Mouse (Mus musculus): ENCODE data around the gene Slc25a30. TPM values are rescaled to one million over a fixed set of nuclear protein-coding genes. Genes with fewer than 3 reads are reported as not detected.
A peak's percentile ranks its signal among the peaks of the same experiment; 100 is the strongest.

Gene Slc25a30
- total and polyA plus RNA-seq, 3 experiments: 9.6 to 18.2 (median 17.0) TPM

- Histone ChIP-seq H3K4me1 (ENCODE audit: control insufficient read depth in 1 of 2, insufficient read depth in 2 of 2) (peaks cover 0 to 5% of the 10 kb centered on the region in 2 experiments; a peak in 1 of 4 replicates), H3K27me3 (replicated peaks) (no peaks in the 10 kb centered on the region), H3K9ac (ENCODE audit: insufficient read depth, low read depth) (no peak overlapping the region), H3K27ac (ENCODE audit: insufficient read depth, low read depth) (no peak overlapping the region), H3K9me3 (replicated peaks; ENCODE audit: low read length) (no peaks in the 10 kb centered on the region), H3K4me3 (replicated peaks in 1 of 3; ENCODE audit: low read depth in 2 of 3, low read length in 2 of 3, poor library complexity in 1 of 3) (no peak overlapping the region), H3K36me3 (replicated peaks in 1 of 2; ENCODE audit: control insufficient read depth in 1 of 2, insufficient read depth in 1 of 2, low read length in 1 of 2) (peaks cover 70 to 94% of the 10 kb centered on the region in 2 experiments), H3K4me2 (ENCODE audit: insufficient read depth, low read depth, poor library complexity, severe bottlenecking) (no peak overlapping the region), H3K79me2 (replicated peaks; ENCODE audit: control insufficient read depth, extremely low read depth, insufficient read depth, poor library complexity, severe bottlenecking) (no peaks in the 10 kb centered on the region)
- dilution Hi-C loops (cut with MboI; ENCODE audit: extremely low pct_ligation_motif_present, extremely low pct_unique_long_range_greater_than_20kb, low sequenced_read_pairs): no loop called here
- TF ChIP-seq SMC3 (IDR thresholded peaks at IDR 0.05; ENCODE audit: low read depth, low read length) (0 out of 2 replicates have a peak, but pooled peaks have one; percentile 9), TCF12 (IDR thresholded peaks at IDR 0.05; ENCODE audit: low read depth, low read length) (no peak), CTCF (conservative IDR thresholded peaks at IDR 0.05 in 1 of 2, IDR thresholded peaks at IDR 0.05 in 1 of 2; ENCODE audit: low read depth in 2 of 2, low read length in 2 of 2) (peak in 1 of 2 experiments; percentile 38; a peak in 2 of 4 replicates)
- no peak for DNase-seq (ENCODE audit: extremely low read depth)
- in situ Hi-C loops (cut with MboI; ENCODE audit: low pct_ligation_motif_present, low pct_unique_long_range_greater_than_20kb, low sequenced_read_pairs): loop anchor here (25.0 kb wide), 1 partner anchor 651 kb away; no protein-coding TSS in a partner anchor
Measured at GRCm38 (mm10) chr14:75713661-75714060, 73.2 kb downstream of the Slc25a30 start.

- Histone ChIP-seq H3K4me2 (ENCODE audit: insufficient read depth, low read depth, poor library complexity, severe bottlenecking) (no peak overlapping the region), H3K4me3 (replicated peaks in 1 of 3; ENCODE audit: low read depth in 2 of 3, low read length in 2 of 3, poor library complexity in 1 of 3) (no peak overlapping the region), H3K27me3 (replicated peaks) (no peaks in the 10 kb centered on the region), H3K27ac (ENCODE audit: insufficient read depth, low read depth) (no peak overlapping the region), H3K79me2 (replicated peaks; ENCODE audit: control insufficient read depth, extremely low read depth, insufficient read depth, poor library complexity, severe bottlenecking) (no peaks in the 10 kb centered on the region), H3K9ac (ENCODE audit: insufficient read depth, low read depth) (no peak overlapping the region), H3K36me3 (replicated peaks in 1 of 2; ENCODE audit: control insufficient read depth in 1 of 2, insufficient read depth in 1 of 2, low read length in 1 of 2) (peaks cover 67 to 93% of the 10 kb centered on the region in 2 experiments), H3K4me1 (ENCODE audit: control insufficient read depth in 1 of 2, insufficient read depth in 2 of 2) (peaks cover 0 to 5% of the 10 kb centered on the region in 2 experiments; a peak in 1 of 4 replicates), H3K9me3 (replicated peaks; ENCODE audit: low read length) (no peaks in the 10 kb centered on the region)
- no peak for DNase-seq (ENCODE audit: extremely low read depth)
- TF ChIP-seq NRF1 (IDR thresholded peaks at IDR 0.05; ENCODE audit: low read depth, low read length) (no peak), KAT2A (IDR thresholded peaks at IDR 0.05; ENCODE audit: insufficient replicate concordance, low read length) (no peak), SIN3A (IDR thresholded peaks at IDR 0.05; ENCODE audit: low read length) (no peak), ZNF384 (IDR thresholded peaks at IDR 0.05; ENCODE audit: low read depth, low read length) (no peak), EP300 (IDR thresholded peaks at IDR 0.05; ENCODE audit: low read length) (no peak), MAFK (IDR thresholded peaks at IDR 0.05; ENCODE audit: insufficient replicate concordance, low read length) (no peak), USF2 (conservative IDR thresholded peaks at IDR 0.05; ENCODE audit: low read depth, low read length) (no peak), IRF4 (IDR thresholded peaks at IDR 0.05; ENCODE audit: low read depth, low read length) (no peak), ZKSCAN1 (IDR thresholded peaks at IDR 0.05; ENCODE audit: borderline replicate concordance, low read depth, low read length) (no peak), POLR2AphosphoS2 (IDR thresholded peaks at IDR 0.05; ENCODE audit: low read depth, low read length) (no peak), TCF12 (IDR thresholded peaks at IDR 0.05; ENCODE audit: low read depth, low read length) (no peak), SMC3 (IDR thresholded peaks at IDR 0.05; ENCODE audit: low read depth, low read length) (no peak)
- dilution Hi-C loops (cut with MboI; ENCODE audit: extremely low pct_ligation_motif_present, extremely low pct_unique_long_range_greater_than_20kb, low sequenced_read_pairs): no loop called here
- in situ Hi-C loops (cut with MboI; ENCODE audit: low pct_ligation_motif_present, low pct_unique_long_range_greater_than_20kb, low sequenced_read_pairs): loop anchor here (25.0 kb wide), 1 partner anchor 650 kb away; no protein-coding TSS in a partner anchor
Measured at GRCm38 (mm10) chr14:75712687-75713086, 74.2 kb downstream of the Slc25a30 start.

GRCm38 (mm10) chr14:75711731-75712130 is 75.1 kb downstream of the Slc25a30 start:
- Histone ChIP-seq H3K79me2 (replicated peaks; ENCODE audit: control insufficient read depth, extremely low read depth, insufficient read depth, poor library complexity, severe bottlenecking) (no peaks in the 10 kb centered on the region), H3K9ac (ENCODE audit: insufficient read depth, low read depth) (no peak overlapping the region), H3K4me1 (ENCODE audit: control insufficient read depth in 1 of 2, insufficient read depth in 2 of 2) (peaks cover 0 to 5% of the 10 kb centered on the region in 2 experiments; a peak in 1 of 4 replicates), H3K4me3 (replicated peaks in 1 of 3; ENCODE audit: low read depth in 2 of 3, low read length in 2 of 3, poor library complexity in 1 of 3) (no peak overlapping the region), H3K4me2 (ENCODE audit: insufficient read depth, low read depth, poor library complexity, severe bottlenecking) (no peak overlapping the region), H3K9me3 (replicated peaks; ENCODE audit: low read length) (no peaks in the 10 kb centered on the region), H3K27ac (ENCODE audit: insufficient read depth, low read depth) (no peak overlapping the region), H3K27me3 (replicated peaks) (no peaks in the 10 kb centered on the region), H3K36me3 (replicated peaks in 1 of 2; ENCODE audit: control insufficient read depth in 1 of 2, insufficient read depth in 1 of 2, low read length in 1 of 2) (peaks cover 66 to 93% of the 10 kb centered on the region in 2 experiments)
- dilution Hi-C loops (cut with MboI; ENCODE audit: extremely low pct_ligation_motif_present, extremely low pct_unique_long_range_greater_than_20kb, low sequenced_read_pairs) (no loop called here), in situ Hi-C loops (cut with MboI; ENCODE audit: low pct_ligation_motif_present, low pct_unique_long_range_greater_than_20kb, low sequenced_read_pairs) (loop anchor here (25.0 kb wide), 1 partner anchor 649 kb away; no protein-coding TSS in a partner anchor)
- no peak for DNase-seq (ENCODE audit: extremely low read depth)
- TF ChIP-seq NRF1 (IDR thresholded peaks at IDR 0.05; ENCODE audit: low read depth, low read length) (no peak), UBTF (IDR thresholded peaks at IDR 0.05; ENCODE audit: low read depth, low read length) (no peak)

Other genes with a start within 250 kb of the Slc25a30 start
- not detected in 2 replicates for gene Spert, start 193.9 kb downstream of the Slc25a30 start, total RNA-seq (2012; rRNA removed)
- not detected in 2 replicates for gene Spert, start 193.9 kb downstream of the Slc25a30 start, total RNA-seq (2014; rRNA removed)
- not detected in 2 replicates for gene Spert, start 193.9 kb downstream of the Slc25a30 start, polyA plus RNA-seq (2012; ENCODE audit: insufficient read length, low read depth)
- not detected in 2 replicates for gene Erich6b, start 144.8 kb downstream of the Slc25a30 start, total RNA-seq (2012; rRNA removed)
- not detected in 2 replicates for gene Erich6b, start 144.8 kb downstream of the Slc25a30 start, total RNA-seq (2014; rRNA removed)
- gene Erich6b, start 144.8 kb downstream of the Slc25a30 start, polyA plus RNA-seq (2012; ENCODE audit: insufficient read length, low read depth): not detected in 2 replicates
- gene Cog3, start 32.5 kb downstream of the Slc25a30 start, total RNA-seq (2012; rRNA removed): 15.3 and 16.3 TPM in 2 replicates
- 21.0 and 21.4 TPM in 2 replicates for gene Cog3, start 32.5 kb downstream of the Slc25a30 start, total RNA-seq (2014; rRNA removed)
- gene Cog3, start 32.5 kb downstream of the Slc25a30 start, polyA plus RNA-seq (2012; ENCODE audit: insufficient read length, low read depth): 11.8 and 13.6 TPM in 2 replicates
- 698 and 751 TPM in 2 replicates for gene Tpt1, start 58.1 kb upstream of the Slc25a30 start, total RNA-seq (2012; rRNA removed)
- 1,876 and 2,057 TPM in 2 replicates for gene Tpt1, start 58.1 kb upstream of the Slc25a30 start, total RNA-seq (2014; rRNA removed)
- 1,607 and 1,716 TPM in 2 replicates for gene Tpt1, start 58.1 kb upstream of the Slc25a30 start, polyA plus RNA-seq (2012; ENCODE audit: insufficient read length, low read depth)
- gene Kctd4, start 168.0 kb upstream of the Slc25a30 start, total RNA-seq (2012; rRNA removed): 0.08 TPM in 1 of 2 replicates, not detected in the other
- gene Kctd4, start 168.0 kb upstream of the Slc25a30 start, total RNA-seq (2014; rRNA removed): not detected in 2 replicates
- 0.05 and 0.06 TPM in 2 replicates for gene Kctd4, start 168.0 kb upstream of the Slc25a30 start, polyA plus RNA-seq (2012; ENCODE audit: insufficient read length, low read depth)
- 44.8 and 55.5 TPM in 2 replicates for gene Gtf2f2, start 223.8 kb upstream of the Slc25a30 start, total RNA-seq (2012; rRNA removed)
- gene Gtf2f2, start 223.8 kb upstream of the Slc25a30 start, total RNA-seq (2014; rRNA removed): 118 and 135 TPM in 2 replicates
- gene Gtf2f2, start 223.8 kb upstream of the Slc25a30 start, polyA plus RNA-seq (2012; ENCODE audit: insufficient read length, low read depth): 87.4 and 90.6 TPM in 2 replicates